Comparison of ENCODE assay signal across 8 mouse cellular contexts in the genomic region with DNA sequence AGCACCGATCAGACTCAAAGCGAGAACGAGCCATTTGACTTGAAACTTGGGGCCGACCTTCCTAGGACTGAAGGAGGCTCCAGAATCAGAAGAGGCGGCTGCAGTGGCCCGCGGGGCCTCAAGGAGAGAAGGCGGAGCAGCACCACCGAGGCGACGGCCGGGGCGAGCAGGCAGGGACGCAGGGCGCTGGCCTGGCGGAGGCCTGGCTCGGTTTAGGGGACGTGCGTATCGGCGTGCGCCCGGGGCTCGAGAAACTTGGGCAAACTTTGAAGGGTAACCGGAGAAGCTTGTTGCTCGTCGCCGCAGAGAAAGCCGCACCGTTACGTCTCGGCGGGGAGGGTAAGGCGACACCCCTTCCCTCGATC. TPM values are rescaled to one million over a fixed set of nuclear protein-coding genes. Genes with fewer than 3 reads are reported as not detected.
DNase-seq lines count a peak whose midpoint lies in the region; ATAC-seq and TF ChIP-seq lines count a peak whose summit lies in the region.

Gene Fzd7, plus strand, starts transcription at position 94 of the 365 bp plus-strand sequence.

- no peaks in the 10 kb centered on the region for H3K27me3 ChIP-seq in kidney, postnatal 0 days (ENCODE audit: insufficient read depth, low read length)
- no peaks in the 10 kb centered on the region for H3K27me3 ChIP-seq in MEL (ENCODE audit: control insufficient read depth in 1 of 2, insufficient read depth in 2 of 2, low read length in 2 of 2)
- peaks cover 2% of the 10 kb centered on the region; the same call in 1 of the 2 replicates for H3K27me3 ChIP-seq in hindbrain, embryonic 16.5 days (replicated peaks; ENCODE audit: control insufficient read depth, insufficient read depth, low read length)
- peaks cover 47% of the 10 kb centered on the region for H3K27me3 ChIP-seq in midbrain, embryonic 10.5 days (ENCODE audit: low read depth, poor library complexity, severe bottlenecking)

- no peak for DNase-seq in kidney, postnatal 0 days (ENCODE audit: low spot score)
- DNase-seq in kidney, adult 9 months: no peak
- DNase-seq in MEL (ENCODE audit: low read depth, low spot score): no peak
- DNase-seq in midbrain, embryonic 10.5 days (ENCODE audit: low spot score): no peak
- no peak for DNase-seq in yolk sac, embryonic 10.5 days (ENCODE audit: low spot score)
- no peak for DNase-seq in ovary, postnatal 36 days (ENCODE audit: low spot score)

- H3K9ac ChIP-seq in kidney, postnatal 0 days (ENCODE audit: low read depth, low read length): peak within 1 kb of the TSS; percentile 79
- peak within 1 kb of the TSS; percentile 86 for H3K9ac ChIP-seq in MEL (ENCODE audit: control insufficient read depth, low read depth, low read length, poor library complexity, severe bottlenecking)
- peak within 1 kb of the TSS; percentile 71 for H3K9ac ChIP-seq in hindbrain, embryonic 16.5 days (ENCODE audit: low read depth, low read length)

- H3K27ac ChIP-seq in kidney, postnatal 0 days: peak within 1 kb of the TSS; percentile 96
- peak within 1 kb of the TSS; percentile 93 for H3K27ac ChIP-seq in MEL (ENCODE audit: control insufficient read depth, low read depth, low read length)
- H3K27ac ChIP-seq in hindbrain, embryonic 16.5 days (ENCODE audit: low read depth, low read length): peak within 1 kb of the TSS; percentile 73
- peak within 1 kb of the TSS; percentile 92 for H3K27ac ChIP-seq in midbrain, embryonic 10.5 days (replicated peaks)

- TF ChIP-seq CTCF in kidney, postnatal 0 days (IDR thresholded peaks at IDR 0.05; ENCODE audit: low read depth): no peak
- TF ChIP-seq CTCF in MEL (IDR thresholded peaks at IDR 0.05 in 2 of 3, conservative IDR thresholded peaks at IDR 0.05 in 1 of 3; ENCODE audit: control insufficient read depth in 1 of 3, insufficient read depth in 1 of 3, low read depth in 2 of 3, low read length in 3 of 3, poor library complexity in 1 of 3, severe bottlenecking in 1 of 3): no peak

- no peaks in the 10 kb centered on the region for H3K36me3 ChIP-seq in kidney, postnatal 0 days (ENCODE audit: insufficient read depth, low read length)
- H3K36me3 ChIP-seq in MEL (ENCODE audit: control insufficient read depth in 1 of 2, insufficient read depth in 2 of 2, low read length in 2 of 2): peaks cover 1 to 25% of the 10 kb centered on the region in 2 experiments; a peak in 3 of 4 replicates
- no peaks in the 10 kb centered on the region for H3K36me3 ChIP-seq in hindbrain, embryonic 16.5 days (ENCODE audit: control insufficient read depth, insufficient read depth, low read length)
- peaks cover 6% of the 10 kb centered on the region for H3K36me3 ChIP-seq in midbrain, embryonic 10.5 days

- peak within 1 kb of the TSS; percentile 70 for H3K4me3 ChIP-seq in kidney, postnatal 0 days (replicated peaks; ENCODE audit: low read depth, low read length)
- peak within 1 kb of the TSS; percentile 69 to 88 for H3K4me3 ChIP-seq in MEL (ENCODE audit: control insufficient read depth in 1 of 2, insufficient read depth in 1 of 2, low read depth in 2 of 2, low read length in 2 of 2)
- H3K4me3 ChIP-seq in hindbrain, embryonic 16.5 days (ENCODE audit: low read length): peak within 1 kb of the TSS; percentile 48
- peak within 1 kb of the TSS; percentile 93 for H3K4me3 ChIP-seq in midbrain, embryonic 10.5 days

- H3K4me2 ChIP-seq in kidney, postnatal 0 days (ENCODE audit: low read length): peak within 1 kb of the TSS; percentile 96
- peak within 1 kb of the TSS; percentile 92 for H3K4me2 ChIP-seq in hindbrain, embryonic 16.5 days (ENCODE audit: low read length)

- no peak for TF ChIP-seq RAD21 in MEL (IDR thresholded peaks at IDR 0.05; ENCODE audit: low read depth, low read length)

- H3K9me3 ChIP-seq in kidney, postnatal 0 days (replicated peaks; ENCODE audit: low read length): no peaks in the 10 kb centered on the region
- H3K9me3 ChIP-seq in MEL (replicated peaks; ENCODE audit: insufficient read depth, low read length): no peaks in the 10 kb centered on the region
- no peaks in the 10 kb centered on the region for H3K9me3 ChIP-seq in hindbrain, embryonic 16.5 days (ENCODE audit: control insufficient read depth, low read length)
- H3K9me3 ChIP-seq in midbrain, embryonic 10.5 days (replicated peaks): no peaks in the 10 kb centered on the region

- peak in 1 of 2 experiments; percentile 4; a peak in 1 of 4 replicates for TF ChIP-seq POLR2A in MEL (IDR thresholded peaks at IDR 0.05; ENCODE audit: control insufficient read depth in 1 of 2, insufficient read depth in 1 of 2, low read depth in 1 of 2, low read length in 2 of 2, poor library complexity in 1 of 2)

- peak; percentile 45 for ATAC-seq in kidney, postnatal 0 days (replicated peaks; ENCODE audit: low FRiP score, low read depth)
- peak; percentile 28 for ATAC-seq in erythroblast, adult 5-6 weeks (replicated peaks; ENCODE audit: low FRiP score, poor library complexity, severe bottlenecking)
- ATAC-seq in hindbrain, embryonic 16.5 days: peak; percentile 35

- H3K79me2 ChIP-seq in MEL (ENCODE audit: control insufficient read depth, insufficient read depth, low read length, poor library complexity): peaks cover 48% of the 10 kb centered on the region

- WGBS in kidney, postnatal 0 days: 1% methylated on average over 35 of the region's 35 CpGs
- under 1% methylated on average over 35 of the region's 35 CpGs for WGBS in hindbrain, embryonic 16.5 days
- WGBS in midbrain, embryonic 10.5 days: under 1% methylated on average over 35 of the region's 35 CpGs

- peaks cover 5% of the 10 kb centered on the region for H3K4me1 ChIP-seq in kidney, postnatal 0 days (replicated peaks; ENCODE audit: insufficient read depth, low read length)
- H3K4me1 ChIP-seq in MEL (ENCODE audit: control insufficient read depth in 1 of 2, insufficient read depth in 2 of 2, low read length in 2 of 2): peaks cover 12 to 30% of the 10 kb centered on the region in 2 experiments
- H3K4me1 ChIP-seq in hindbrain, embryonic 16.5 days (ENCODE audit: control insufficient read depth, insufficient read depth, low read depth, low read length): peaks cover 17% of the 10 kb centered on the region
- H3K4me1 ChIP-seq in midbrain, embryonic 10.5 days: peaks cover 69% of the 10 kb centered on the region

- no peak for TF ChIP-seq EP300 in MEL (IDR thresholded peaks at IDR 0.05; ENCODE audit: low read depth in 1 of 2, low read length in 2 of 2)

TF ChIP-seq in MEL, 35 proteins besides CTCF, POLR2A, EP300 and RAD21:
- 0 out of 2 replicates have a peak, but pooled peaks have one; percentile 67 for TF ChIP-seq UBTF (IDR thresholded peaks at IDR 0.05; ENCODE audit: borderline replicate concordance, insufficient read depth, low read depth, low read length)
- no peak for TF ChIP-seq USF1 (IDR thresholded peaks at IDR 0.05; ENCODE audit: low read depth, low read length)
- no peak for TF ChIP-seq ZNF384 (IDR thresholded peaks at IDR 0.05; ENCODE audit: low read depth, low read length)
- no peak for TF ChIP-seq MYB (IDR thresholded peaks at IDR 0.05; ENCODE audit: low read depth, low read length)
- TF ChIP-seq POLR2AphosphoS5 (IDR thresholded peaks at IDR 0.05; ENCODE audit: borderline replicate concordance, low read depth, low read length): no peak
- no peak for TF ChIP-seq TBP (IDR thresholded peaks at IDR 0.05; ENCODE audit: low read depth, low read length)
- TF ChIP-seq ZKSCAN1 (IDR thresholded peaks at IDR 0.05; ENCODE audit: low read depth, low read length): no peak
TF ChIP-seq in MEL: peak in this region for 1.

RNA-seq across cellular contexts. Expression of gene Fzd7, which starts in this region (rescaled TPM):
- polyA plus RNA-seq in kidney, postnatal 0 days (2015; fragmentation: Nextera tagmentation; extraction: Ambion mirVana): 15.2 and 17.9 TPM in 2 replicates
- total RNA-seq in MEL (2012; rRNA removed): 18.5 and 23.4 TPM in 2 replicates
- polyA plus RNA-seq in MEL (2012; ENCODE audit: insufficient read depth in 1 of 2, insufficient read length in 2 of 2, low read depth in 1 of 2, low replicate concordance in 2 of 2, missing spikeins in 1 of 2): 10 to 100 TPM in 1 of 2 experiments, not detected in 1; 24.7 TPM
- total RNA-seq in erythroblast, adult 5-6 weeks (2015; ENCODE audit: low replicate concordance): 1.7 and 3.1 TPM in 2 replicates
- 0.28 and 0.43 TPM in 2 replicates for total RNA-seq in erythroblast, adult 5-6 weeks (2017; ENCODE audit: low replicate concordance)
- polyA plus RNA-seq in hindbrain, embryonic 16.5 days (2015; fragmentation: Nextera tagmentation; extraction: Ambion mirVana): 1.9 and 2.7 TPM in 2 replicates
- 5.9 and 8.6 TPM in 2 replicates for polyA plus RNA-seq in midbrain, embryonic 10.5 days (2016; fragmentation: Nextera tagmentation; extraction: Ambion mirVana)
